Mouse (Mus musculus) G1E-ER4 (cell line): ENCODE data around the gene Utp4. TPM values are rescaled to one million over a fixed set of nuclear protein-coding genes. Genes with fewer than 3 reads are reported as not detected.

ENCODE experiments used
- GATA1 ChIP-seq: IDR thresholded peaks from one replicate; pipeline ENCODE4 v1.8.0; 2012; ENCODE audit warnings: low read length, inconsistent platforms
- polyA plus RNA-seq: library from polyadenylated mRNA; stranded (reverse); fragments of >175 nt; gene quantifications from 2 replicates; pipeline ENCODE4 v1.2.3, GENCODE M21; 2012

Gene Utp4
- 20.3 and 25.0 TPM in 2 replicates for polyA plus RNA-seq

DNA sequence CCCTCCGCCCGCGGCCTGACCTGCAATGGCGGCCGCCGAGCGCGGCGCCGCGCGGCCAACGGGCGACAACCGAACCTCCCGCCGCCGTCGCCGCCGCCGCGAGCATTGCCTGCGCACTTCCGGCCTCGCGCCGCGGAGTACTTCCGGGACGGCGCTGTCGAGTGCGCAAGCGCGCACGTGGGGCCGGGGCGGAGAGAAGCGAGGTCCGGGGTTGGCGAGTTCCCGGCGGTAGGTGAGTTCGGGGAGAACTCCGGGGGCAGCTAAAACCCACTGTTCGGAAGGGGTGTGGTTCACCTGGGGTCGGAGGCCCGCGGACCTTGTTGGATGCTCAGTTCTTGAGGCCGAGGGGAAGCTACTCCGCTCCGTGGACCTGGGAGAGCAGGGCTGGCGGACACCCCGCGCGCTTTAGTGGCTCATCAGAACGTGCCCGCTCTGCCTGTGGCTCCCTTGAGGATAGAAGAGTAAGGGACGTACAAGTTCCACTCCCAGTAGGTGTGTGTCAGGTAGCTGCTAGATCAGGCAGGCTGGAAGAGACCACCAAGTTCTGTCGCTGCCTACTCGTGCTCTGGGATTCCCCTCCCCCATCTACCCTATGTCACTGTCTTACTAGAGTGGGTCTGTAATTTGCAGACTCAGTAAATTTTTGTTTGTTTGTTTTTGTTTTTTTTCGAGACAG lies at the start of gene Utp4:
Gene Utp4, plus strand, starts transcription at position 156 of the 676 bp plus-strand sequence.
- TF ChIP-seq GATA1: no peak

GRCm38 (mm10) chr8:106850034-106850433 lies 43.4 kb upstream of the Utp4 start:
- TF ChIP-seq GATA1: no peak

DNA sequence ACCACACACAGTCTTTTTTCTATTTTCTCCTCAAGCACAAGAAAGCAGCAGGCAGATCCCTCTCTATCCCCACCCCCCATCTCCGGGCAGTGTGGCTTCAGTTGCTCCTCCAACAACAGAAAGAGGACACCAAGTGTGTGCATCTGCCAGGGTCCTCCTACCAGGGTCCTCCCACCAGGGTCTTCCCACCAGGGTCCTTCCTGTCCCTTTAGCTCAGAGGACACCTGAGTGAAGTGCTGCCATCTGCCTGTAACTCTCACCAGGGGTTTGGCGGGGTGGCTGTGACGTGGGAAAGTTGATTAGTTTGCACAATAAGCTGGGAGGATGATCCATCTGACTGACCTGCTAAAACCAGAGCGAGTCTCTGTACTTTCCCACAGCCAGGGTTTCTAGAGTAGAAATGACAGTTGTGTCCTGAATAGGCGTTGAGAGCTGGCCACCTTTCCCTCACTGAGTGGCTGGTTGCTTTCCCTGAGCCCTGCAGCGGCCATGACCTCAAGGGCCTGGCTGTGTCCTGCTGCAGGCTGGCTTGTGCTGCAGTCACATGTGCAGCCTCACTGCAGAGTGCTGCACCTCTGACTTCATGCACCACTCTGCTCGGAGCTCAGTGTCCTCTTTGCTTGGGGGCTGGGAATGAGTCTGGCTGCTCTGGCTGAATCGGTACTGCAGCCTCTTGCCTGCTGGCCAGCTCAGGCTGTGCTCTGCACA lies 38.7 kb upstream of the Utp4 start:
- TF ChIP-seq GATA1: no peak

DNA sequence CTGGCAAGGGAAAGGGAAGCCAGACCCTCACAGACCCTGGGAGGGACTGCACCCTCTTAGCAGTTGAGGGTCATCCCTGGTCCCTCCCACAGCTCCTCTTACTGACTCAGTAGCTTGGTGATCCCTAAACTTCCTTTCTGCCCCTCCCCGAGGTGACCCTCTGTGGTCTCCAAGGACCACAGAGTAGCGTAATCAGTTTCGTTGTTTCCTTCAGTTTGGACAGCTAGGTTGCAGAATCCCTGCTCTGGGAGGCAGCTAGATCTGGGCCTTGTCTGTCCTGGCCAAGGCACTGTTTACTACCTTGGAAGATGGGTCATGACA lies 38.2 kb upstream of the Utp4 start:
- no peak for TF ChIP-seq GATA1

- no peak for TF ChIP-seq GATA1
These were observed 30.6 kb upstream of the Utp4 start for GRCm38 (mm10) chr8:106862845-106863244.

DNA sequence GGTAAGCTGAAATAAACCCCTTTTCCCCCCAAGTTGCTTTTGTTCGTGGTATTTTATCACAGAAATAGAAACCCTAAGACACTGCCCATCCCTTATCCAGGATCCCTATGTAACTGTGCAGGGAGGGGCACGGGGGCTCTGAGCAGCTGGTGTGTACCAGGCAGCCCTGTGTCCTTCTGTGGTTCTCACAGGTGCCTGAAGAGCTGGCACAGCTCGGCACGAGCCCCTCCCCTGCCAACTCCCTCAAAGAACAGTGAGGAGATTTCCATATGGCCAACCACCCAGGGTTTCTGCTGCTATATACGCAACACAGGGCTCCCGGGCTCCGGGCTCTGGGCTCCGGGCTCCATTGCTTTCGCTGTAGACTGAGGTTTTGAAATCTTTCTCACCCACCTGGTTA lies 28.1 kb upstream of the Utp4 start:
- no peak for TF ChIP-seq GATA1

GRCm38 (mm10) chr8:106870051-106870450 lies 23.4 kb upstream of the Utp4 start, which contains the start of gene Has3:
Gene Has3, plus strand, starts transcription at chr8:106870242.
- TF ChIP-seq GATA1: no peak

DNA sequence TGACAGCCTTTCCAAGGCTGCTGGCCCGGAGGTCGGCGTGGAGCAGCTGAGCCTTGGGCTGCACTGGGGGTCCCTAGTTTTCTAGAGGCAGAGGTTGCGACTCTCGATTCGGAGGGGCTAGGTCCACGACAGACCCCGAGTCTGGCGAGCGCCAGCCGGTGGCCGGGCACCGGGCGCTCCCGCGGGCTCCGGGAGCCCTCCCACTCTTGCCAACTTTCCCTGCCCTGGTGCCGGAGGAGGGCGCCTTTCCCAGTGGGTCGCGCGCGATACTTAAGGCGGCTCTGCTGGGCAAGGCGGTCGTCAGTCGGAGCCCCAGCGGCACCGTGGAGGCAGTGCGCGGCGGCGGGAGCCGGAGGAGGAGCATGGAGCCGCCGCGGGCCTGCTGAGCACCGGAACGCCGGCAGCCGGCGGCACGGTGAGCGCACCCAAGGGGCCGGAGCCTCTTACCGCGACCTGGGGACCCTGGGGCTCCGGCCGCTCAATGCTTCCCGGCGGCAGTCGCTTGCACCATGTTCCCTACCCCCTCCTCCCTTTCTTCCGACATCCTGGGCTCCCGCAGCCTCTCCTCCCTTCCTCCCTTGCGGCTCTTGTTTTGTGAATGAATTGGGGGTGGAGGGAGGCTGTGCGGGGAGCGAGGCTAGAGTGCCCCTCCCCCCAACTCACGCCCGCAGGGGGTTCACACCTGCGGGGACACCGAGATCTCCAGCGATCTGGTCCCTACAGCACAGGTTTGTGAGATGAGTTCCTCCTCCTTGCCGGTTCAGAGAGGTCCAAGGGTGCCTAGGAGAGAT lies 22.7 kb upstream of the Utp4 start:
- TF ChIP-seq GATA1: no peak

- TF ChIP-seq GATA1: no peak
These were observed 22.0 kb upstream of the Utp4 start for GRCm38 (mm10) chr8:106871328-106871926.

GRCm38 (mm10) chr8:106871931-106872371 lies 21.5 kb upstream of the Utp4 start:
- no peak for TF ChIP-seq GATA1

- no peak for TF ChIP-seq GATA1
These were observed 20.9 kb upstream of the Utp4 start for GRCm38 (mm10) chr8:106872454-106873034.

DNA sequence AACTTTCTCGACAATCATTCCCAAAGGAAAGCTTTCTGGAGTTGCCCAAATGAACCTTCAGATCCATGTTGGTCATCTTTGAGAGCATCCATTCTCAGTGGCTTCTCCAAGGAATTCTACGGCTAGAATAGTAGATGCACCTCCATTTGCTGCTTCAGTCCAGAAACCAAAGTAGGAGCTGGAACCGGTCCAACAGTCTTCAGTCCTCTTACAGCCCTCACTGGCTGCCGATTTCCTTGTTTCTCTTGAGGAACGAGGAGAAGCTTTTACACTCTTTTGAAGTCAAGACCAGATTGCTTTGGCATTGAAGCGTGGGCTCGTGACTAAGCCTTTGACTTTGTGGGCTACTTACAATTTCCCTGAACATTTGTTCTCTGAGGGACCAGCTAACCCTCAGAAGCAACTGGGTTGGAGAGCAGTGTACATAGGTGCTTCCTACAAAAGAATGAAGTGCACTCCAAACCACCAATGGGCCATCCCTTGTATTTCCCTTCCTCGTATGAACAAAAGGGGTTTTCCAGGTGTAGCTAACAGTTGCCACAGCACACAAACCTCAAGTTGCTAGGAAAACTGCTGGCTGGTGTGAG lies 13.2 kb upstream of the Utp4 start:
- TF ChIP-seq GATA1: no peak

DNA sequence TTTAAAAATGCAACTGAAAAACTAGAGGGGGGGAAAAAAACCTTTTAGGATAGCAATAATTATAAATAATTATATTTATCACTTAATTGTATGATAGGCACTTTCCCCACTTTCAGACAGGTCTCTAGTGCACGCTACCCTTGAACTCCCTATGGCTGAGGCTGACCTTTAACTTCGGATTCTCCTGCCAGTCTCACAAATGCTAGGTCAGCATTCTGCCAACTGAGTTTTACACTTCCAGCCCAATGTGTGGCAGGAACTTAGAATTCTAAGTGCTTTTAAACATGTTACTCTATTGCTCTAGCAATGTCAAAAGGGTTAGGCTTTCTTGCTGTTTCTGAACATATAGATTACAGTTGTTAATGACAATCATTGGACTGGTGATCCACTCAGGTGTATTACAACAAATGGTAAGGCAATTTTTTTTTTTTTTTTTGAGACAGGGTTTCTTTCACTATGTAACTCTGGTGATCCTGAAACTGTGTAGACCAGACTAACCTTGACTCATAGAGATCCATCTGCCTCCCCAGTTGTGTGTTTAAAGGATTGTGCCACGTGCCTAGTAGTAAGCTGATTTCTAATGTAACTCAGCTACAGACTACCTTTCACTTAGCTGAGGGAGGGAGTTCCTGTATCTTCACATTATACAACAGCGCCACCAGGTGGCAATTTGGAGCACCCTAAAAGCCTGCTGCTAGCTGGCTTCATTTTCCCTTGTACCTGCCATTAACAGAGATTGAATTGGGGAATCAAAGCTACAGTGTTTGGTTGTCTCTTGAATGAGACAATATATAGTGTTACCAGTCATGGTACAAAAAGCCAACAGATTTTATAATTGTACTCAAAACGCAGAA lies 5.9 kb upstream of the Utp4 start:
- TF ChIP-seq GATA1: no peak

DNA sequence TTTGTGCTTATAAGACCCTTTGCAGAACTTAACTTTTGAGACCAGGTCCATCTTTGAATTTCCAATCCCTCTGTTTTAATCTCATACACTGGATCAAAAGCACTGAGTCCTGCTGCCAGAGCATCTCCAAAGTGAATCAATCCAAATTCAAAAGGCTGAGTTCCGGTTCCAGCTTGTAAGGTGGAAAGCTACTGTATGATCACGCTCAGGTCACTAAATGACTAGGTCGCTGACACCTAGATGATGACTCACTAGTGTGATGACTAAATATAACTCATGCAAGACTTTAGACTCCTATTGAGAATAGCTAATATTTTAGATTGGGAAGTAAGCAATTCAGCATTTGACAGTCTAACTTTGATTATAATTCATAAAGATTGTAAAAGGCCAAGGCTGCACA lies 4.6 kb upstream of the Utp4 start:
- TF ChIP-seq GATA1: no peak
